Mouse (Mus musculus) left cerebral cortex, adult 8-10 months (tissue): Measurements from ENCODE around the gene Cpb2. TPM values are rescaled to one million over a fixed set of nuclear protein-coding genes. Genes with fewer than 3 reads are reported as not detected.

Experiments
- microRNA-seq, 2 experiments: library from miRNA; unstranded; fragments of <30 nt; microRNA quantifications; one replicate each; pipeline ENCODE4 v1.2.0; 2022
- total RNA-seq, 4 experiments: library from RNA; stranded (reverse); gene quantifications; 2 replicates each; pipeline ENCODE4 v1.2.4; 2022

Cpb2 gene
- total RNA-seq, 4 experiments from 2014 or later = not detected

Small RNA genes lying within 50 kb of the gene (microRNA-seq; reads per million reads assigned to microRNA genes)
- gene Gm44482 = 0 reads per million in 2 experiments

Other genes starting within 250 kb of the Cpb2 start
- 1 to 10 TPM; 1.2 to 3.1 (median 2.0) TPM for gene Rubcnl, start 226.3 kb upstream of the Cpb2 start, total RNA-seq
- not detected for gene Lrrc63, start 111.4 kb upstream of the Cpb2 start, total RNA-seq
- 10 to 100 TPM in 2 of 4 experiments, 1 to 10 TPM in 2; 6.6 to 15.3 (median 9.3) TPM for gene Lcp1, start 111.2 kb upstream of the Cpb2 start, total RNA-seq
- 10 to 100 TPM; 46.5 to 55.6 (median 49.7) TPM for gene Zc3h13, start 42.1 kb downstream of the Cpb2 start, total RNA-seq
- 1 to 10 TPM; 4.3 to 5.5 (median 5.4) TPM for gene Siah3, start 213.7 kb downstream of the Cpb2 start, total RNA-seq